Mouse (Mus musculus) splenic B cell, adult 2 months (primary cell): ENCODE results near the gene Lman2.
A peak's percentile ranks its signal among the peaks of the same experiment; 100 is the strongest.

Experiments used
- DNase-seq: peaks from one replicate; pipeline ENCODE4 v3.0.0-alpha.2; 2011; ENCODE audit warnings: low read depth, low spot score
- H3K27me3 ChIP-seq: 2 replicates; pipeline ENCODE4 v1.6.1; 2012; ENCODE audit warnings: mild to moderate bottlenecking, low read length, moderate library complexity, mixed read lengths; ENCODE audit not compliant: control insufficient read depth, poor library complexity, insufficient read depth, severe bottlenecking
- H3K36me3 ChIP-seq: 2 replicates; pipeline ENCODE4 v1.6.1; 2012; ENCODE audit warnings: mild to moderate bottlenecking, low read length, moderate library complexity, mixed read lengths; ENCODE audit not compliant: control insufficient read depth, poor library complexity, insufficient read depth, severe bottlenecking

Gene Lman2

GRCm38 (mm10) chr13:55362453-55363060 lies at the start of gene Lman2:
Gene Lman2 (minus strand): TSS chr13:55362783.
- peak; percentile 97 for DNase-seq

GRCm38 (mm10) chr13:55411826-55412225 lies 49.2 kb upstream of the Lman2 start:
- DNase-seq = peak; percentile 49
- H3K36me3 ChIP-seq = no peaks in the 10 kb centered on the region
- no peaks in the 10 kb centered on the region for H3K27me3 ChIP-seq

More at GRCm38 (mm10) chr13:55362453-55363060, at the start of gene Lman2:
- Histone ChIP-seq H3K36me3 (peaks cover 4% of the 10 kb centered on the region; the same call in 1 of the 2 replicates), H3K27me3 (no peaks in the 10 kb centered on the region)

GRCm38 (mm10) chr13:55408546-55409120 lies 46.0 kb upstream of the Lman2 start:
- no peaks in the 10 kb centered on the region for H3K36me3 ChIP-seq
- no peak for DNase-seq
- H3K27me3 ChIP-seq = no peaks in the 10 kb centered on the region

GRCm38 (mm10) chr13:55407341-55407740 lies 44.8 kb upstream of the Lman2 start:
- no peak for DNase-seq

GRCm38 (mm10) chr13:55405783-55406390 lies 43.3 kb upstream of the Lman2 start:
- H3K27me3 ChIP-seq = no peaks in the 10 kb centered on the region
- no peaks in the 10 kb centered on the region for H3K36me3 ChIP-seq
- DNase-seq = no peak

More at GRCm38 (mm10) chr13:55407341-55407740, 44.8 kb upstream of the Lman2 start:
- Histone ChIP-seq H3K27me3 (no peaks in the 10 kb centered on the region), H3K36me3 (no peaks in the 10 kb centered on the region)

- Histone ChIP-seq H3K36me3 (no peaks in the 10 kb centered on the region), H3K27me3 (no peaks in the 10 kb centered on the region)
- DNase-seq = peak; percentile 91
These were observed 42.5 kb upstream of the Lman2 start for GRCm38 (mm10) chr13:55404853-55405782.

GRCm38 (mm10) chr13:55403935-55404852 lies 41.6 kb upstream of the Lman2 start:
- no peak for DNase-seq
- H3K36me3 ChIP-seq = no peaks in the 10 kb centered on the region
- no peaks in the 10 kb centered on the region for H3K27me3 ChIP-seq

DNA sequence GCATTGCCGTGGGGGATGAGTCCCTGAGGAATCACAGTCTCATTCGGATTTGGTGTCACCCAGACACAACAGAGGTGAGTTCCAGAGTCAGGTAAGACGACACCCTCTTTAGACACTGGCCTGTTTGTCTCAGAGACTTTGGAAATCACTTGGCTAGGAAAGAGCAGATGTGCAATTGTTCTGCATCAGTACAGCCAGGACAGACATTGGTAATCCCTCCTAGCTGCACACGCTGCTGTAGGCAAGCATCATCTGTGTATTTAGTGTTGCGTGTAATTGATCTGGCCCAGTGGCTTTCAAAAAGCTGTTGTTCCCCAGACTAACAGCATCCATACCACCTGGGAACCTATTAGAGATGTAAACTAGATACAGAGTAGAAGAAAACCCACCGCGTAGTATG lies 40.7 kb upstream of the Lman2 start:
- H3K36me3 ChIP-seq = no peaks in the 10 kb centered on the region
- H3K27me3 ChIP-seq = no peaks in the 10 kb centered on the region
- no peak for DNase-seq

- Histone ChIP-seq H3K27me3 (no peaks in the 10 kb centered on the region), H3K36me3 (no peaks in the 10 kb centered on the region)
- no peak for DNase-seq
These were observed 37.4 kb upstream of the Lman2 start for GRCm38 (mm10) chr13:55400039-55400346.

GRCm38 (mm10) chr13:55399300-55400038 lies 36.9 kb upstream of the Lman2 start:
- Histone ChIP-seq H3K27me3 (no peaks in the 10 kb centered on the region), H3K36me3 (no peaks in the 10 kb centered on the region)
- no peak for DNase-seq

DNA sequence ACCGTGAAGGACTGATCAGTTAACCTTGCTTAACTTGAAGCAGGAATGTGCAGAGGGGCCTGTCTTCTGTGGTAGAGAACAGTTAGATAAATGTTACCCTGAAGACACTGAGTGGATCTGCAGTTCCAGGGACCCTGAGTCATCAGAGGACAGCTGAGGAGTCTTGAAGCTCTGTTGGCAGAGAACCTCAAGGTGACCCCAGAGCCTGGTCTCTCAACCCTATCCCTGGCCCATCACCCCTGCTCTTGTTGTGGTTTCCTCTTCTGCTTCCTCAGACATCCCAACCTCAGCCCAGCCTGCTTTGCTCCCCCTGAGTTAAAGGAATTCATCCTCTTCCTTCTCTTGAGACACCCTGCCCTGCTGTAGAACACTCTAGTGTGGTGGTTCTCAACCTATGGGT lies 35.5 kb upstream of the Lman2 start, which contains the start of gene Slc34a1:
Gene Slc34a1 (plus strand): TSS at position 100 of the 400 bp plus-strand sequence.
- Histone ChIP-seq H3K27me3 (no peaks in the 10 kb centered on the region), H3K36me3 (no peaks in the 10 kb centered on the region)
- no peak for DNase-seq

GRCm38 (mm10) chr13:55392933-55393332 lies 30.4 kb upstream of the Lman2 start:
- no peaks in the 10 kb centered on the region for H3K36me3 ChIP-seq
- H3K27me3 ChIP-seq = no peaks in the 10 kb centered on the region
- DNase-seq = peak; percentile 62

GRCm38 (mm10) chr13:55391626-55392029 lies 29.0 kb upstream of the Lman2 start:
- no peak for DNase-seq
- H3K36me3 ChIP-seq = no peaks in the 10 kb centered on the region
- H3K27me3 ChIP-seq = no peaks in the 10 kb centered on the region
